Mouse (Mus musculus): ENCODE results near the gene Mfn2. TPM values are rescaled to one million over a fixed set of nuclear protein-coding genes. Genes with fewer than 3 reads are reported as not detected.
A peak's percentile ranks its signal among the peaks of the same experiment; 100 is the strongest.

The Mfn2 gene
- total RNA-seq (2015) (12.5 and 12.7 TPM in 2 replicates), total RNA-seq (2017) (15.7 and 17.4 TPM in 2 replicates)

DNA sequence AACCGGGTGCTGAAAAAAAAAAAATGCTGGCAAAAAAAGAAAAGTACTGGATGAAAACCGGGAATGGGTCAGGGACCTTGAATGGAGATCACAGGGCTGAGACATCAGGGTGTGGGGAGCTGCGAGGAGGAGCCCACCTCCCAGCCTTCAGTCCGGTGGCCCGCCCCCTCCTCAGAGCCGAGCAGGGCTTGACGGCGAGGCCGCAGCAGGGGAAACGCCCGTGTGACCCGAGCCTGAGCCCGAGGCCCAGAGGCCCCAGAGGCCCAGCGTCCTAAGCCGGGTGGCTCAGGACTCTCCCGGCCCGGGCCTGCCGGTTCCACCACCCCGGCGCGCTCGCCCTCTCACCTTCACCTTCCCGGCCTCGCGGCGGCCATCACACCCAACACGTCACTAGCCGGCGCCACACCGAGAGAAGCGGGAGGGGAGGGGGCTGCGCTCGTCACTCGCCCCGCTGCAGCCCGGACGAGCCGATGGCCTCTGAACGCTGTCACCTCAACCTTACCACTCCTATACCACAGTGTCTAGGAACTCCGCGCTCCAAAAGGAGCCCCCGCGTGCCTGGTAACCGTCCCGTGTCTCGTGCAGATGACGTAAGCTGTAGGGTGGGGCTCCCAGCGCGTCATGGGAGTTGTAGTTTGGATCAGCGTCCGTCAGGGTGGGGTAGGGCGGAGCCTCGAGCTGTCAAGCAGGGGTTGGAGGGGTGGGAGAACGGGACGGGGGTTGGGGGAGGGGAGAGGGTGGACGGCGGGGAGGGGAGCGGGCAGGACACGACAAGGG is at the start of gene Mfn2:
Mfn2 (minus strand) TSS at position 392 of the 777 bp plus-strand sequence.
- ATAC-seq (ENCODE audit: poor library complexity, severe bottlenecking): peak; percentile 91

DNA sequence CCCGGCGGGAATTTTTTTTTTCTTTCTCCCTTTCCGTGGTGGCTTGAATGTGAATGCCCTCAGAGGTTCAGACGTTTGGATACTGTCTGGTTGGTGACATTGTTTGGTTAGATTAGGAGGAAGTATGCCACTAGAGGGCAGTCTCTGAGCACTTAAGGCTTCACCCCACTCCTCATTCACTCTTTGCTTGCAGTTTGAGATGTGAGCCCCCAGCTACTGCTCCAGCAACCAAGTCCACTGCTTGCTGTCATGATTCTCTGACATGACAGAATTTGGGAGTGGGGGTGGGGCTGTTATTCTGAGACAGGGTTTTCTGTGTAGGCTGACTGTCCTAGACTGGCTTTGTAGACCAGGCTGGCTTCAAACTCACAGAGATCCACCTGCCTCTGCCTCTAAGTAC is 49.1 kb upstream of the Mfn2 start:
- ATAC-seq (ENCODE audit: poor library complexity, severe bottlenecking): peak; percentile 86

DNA sequence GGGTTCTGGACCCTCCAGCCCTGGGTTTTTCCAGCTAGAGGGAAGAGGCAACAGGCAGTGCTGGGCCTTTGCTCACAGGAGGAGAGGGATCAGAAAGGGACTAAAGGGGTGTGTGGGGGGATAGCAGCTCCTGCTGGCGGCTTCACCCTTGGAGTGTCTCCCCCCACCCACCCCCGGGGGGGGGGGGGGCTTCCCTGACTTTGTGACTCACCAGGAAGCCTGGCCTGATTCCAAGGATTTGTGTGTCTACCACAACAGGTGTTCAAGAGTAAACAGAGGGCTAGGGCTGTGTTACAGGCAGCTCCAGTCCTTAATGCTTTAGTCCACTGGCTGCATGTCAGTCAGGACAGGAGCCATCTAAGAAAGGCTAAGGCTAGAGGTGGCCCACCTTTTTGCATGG is 43.0 kb upstream of the Mfn2 start:
- no peak for ATAC-seq (ENCODE audit: poor library complexity, severe bottlenecking)

DNA sequence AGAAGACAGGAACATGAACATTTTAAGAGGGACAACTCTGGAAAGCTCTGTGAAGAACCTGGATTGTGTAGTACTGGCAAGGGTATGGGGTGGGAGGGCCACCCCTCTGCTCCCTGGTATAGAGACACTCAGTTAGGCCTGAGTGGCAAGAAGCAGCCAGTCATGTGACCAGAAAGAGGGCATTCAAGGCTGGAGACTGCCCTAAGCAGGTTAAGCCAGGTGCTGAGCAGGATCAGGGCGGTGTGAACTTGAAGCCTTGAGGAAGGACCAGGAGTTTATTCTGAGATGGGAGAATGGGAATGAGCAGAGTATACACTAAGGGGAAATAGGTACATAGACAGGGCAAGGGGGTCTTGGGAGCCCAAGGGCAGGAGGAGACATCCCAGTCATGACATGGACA is 38.5 kb upstream of the Mfn2 start:
- no peak for ATAC-seq (ENCODE audit: poor library complexity, severe bottlenecking)

DNA sequence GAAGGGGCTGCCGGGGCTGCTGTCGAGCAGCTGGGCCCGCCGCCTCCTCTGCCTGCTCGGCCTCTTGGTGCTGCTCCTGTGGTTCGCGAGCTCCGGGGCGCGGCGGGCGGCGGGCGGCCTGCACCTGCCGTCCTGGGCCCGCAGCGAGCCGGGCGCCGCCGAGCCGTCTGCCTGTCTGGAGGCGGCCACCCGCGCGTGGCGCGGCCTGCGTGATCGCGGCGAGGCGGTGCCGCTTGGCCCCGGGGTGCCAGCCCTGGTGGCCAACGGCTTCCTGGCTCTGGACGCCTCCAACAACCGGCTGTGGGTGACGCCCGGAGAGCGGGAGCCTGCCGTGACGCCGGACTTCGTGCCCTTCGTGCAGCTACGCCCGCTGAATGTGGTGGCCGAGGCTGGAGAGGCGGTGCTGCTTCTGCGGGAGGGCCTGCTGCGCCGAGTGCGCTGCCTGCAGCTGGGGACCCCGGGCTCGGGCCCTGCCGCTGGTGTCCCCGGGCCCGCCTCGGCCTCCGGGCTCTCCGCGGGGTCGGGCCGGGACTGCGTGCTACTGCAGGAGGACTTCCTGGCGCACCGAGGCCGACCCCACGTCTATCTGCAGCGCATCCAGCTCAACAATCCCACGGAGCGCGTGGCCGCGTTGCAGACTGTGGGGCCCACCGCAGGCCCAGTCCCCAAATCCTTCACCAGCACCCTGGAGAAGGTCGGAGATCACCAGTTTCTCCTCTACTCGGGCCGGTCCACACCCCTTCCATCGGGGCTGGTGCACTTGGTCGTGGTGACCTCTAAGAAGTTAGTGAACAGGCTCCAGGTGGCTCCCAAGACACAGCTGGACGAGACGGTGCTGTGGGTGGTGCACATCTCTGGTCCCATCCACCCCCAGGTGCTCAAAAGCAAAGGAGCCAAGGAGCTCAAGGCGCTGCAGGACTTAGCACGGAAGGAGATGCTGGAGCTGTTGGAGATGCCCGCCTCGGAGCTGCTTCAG is 36.8 kb upstream of the Mfn2 start:
- peak; percentile 9 for ATAC-seq (ENCODE audit: poor library complexity, severe bottlenecking)

DNA sequence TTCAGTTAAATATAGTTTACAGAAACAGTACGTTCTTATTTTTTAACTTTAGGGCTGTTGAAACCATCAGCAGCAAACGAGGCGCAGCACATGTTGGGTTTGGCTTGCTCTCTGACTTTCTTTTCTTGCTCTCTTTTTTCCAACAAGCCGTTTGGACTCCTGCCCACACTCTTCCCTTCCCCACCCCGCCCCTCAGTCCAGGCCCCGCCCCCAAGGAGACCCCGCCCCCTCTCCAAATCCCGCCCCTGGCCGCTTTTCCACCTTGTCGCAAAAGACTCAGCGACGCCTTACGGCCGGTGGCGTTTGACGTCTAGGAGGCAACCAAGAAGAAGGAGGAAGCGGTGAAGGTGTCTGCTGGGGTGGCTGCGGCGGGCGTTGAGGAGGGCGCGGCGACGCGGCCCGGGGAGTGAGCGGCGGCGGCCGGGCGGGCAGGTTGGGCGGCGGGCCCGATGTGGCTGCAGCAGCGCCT is 36.1 kb upstream of the Mfn2 start, which contains the start of gene 2510039O18Rik:
2510039O18Rik (plus strand) TSS at position 320 of the 469 bp plus-strand sequence.
- peak; percentile 80 for ATAC-seq (ENCODE audit: poor library complexity, severe bottlenecking)

DNA sequence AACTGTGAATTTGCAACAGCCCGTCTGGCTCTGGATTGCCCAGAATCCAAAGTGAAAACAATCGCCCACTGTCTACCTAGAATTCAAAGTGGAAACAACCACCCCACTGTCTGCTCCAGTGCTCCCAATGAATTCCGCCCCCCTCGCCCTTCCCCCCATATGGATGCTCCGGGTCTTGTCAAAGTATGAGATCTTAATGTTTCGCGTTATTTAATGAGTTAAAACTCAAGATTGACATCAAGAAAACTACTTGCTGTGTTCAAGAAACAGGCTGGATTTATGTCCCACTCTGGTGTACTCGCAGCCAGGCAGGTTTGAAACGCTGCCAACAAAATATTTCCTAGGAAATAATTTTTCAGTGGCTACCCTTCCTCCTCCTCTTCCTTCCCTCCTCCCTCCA is 35.6 kb upstream of the Mfn2 start:
- ATAC-seq (ENCODE audit: poor library complexity, severe bottlenecking): no peak

DNA sequence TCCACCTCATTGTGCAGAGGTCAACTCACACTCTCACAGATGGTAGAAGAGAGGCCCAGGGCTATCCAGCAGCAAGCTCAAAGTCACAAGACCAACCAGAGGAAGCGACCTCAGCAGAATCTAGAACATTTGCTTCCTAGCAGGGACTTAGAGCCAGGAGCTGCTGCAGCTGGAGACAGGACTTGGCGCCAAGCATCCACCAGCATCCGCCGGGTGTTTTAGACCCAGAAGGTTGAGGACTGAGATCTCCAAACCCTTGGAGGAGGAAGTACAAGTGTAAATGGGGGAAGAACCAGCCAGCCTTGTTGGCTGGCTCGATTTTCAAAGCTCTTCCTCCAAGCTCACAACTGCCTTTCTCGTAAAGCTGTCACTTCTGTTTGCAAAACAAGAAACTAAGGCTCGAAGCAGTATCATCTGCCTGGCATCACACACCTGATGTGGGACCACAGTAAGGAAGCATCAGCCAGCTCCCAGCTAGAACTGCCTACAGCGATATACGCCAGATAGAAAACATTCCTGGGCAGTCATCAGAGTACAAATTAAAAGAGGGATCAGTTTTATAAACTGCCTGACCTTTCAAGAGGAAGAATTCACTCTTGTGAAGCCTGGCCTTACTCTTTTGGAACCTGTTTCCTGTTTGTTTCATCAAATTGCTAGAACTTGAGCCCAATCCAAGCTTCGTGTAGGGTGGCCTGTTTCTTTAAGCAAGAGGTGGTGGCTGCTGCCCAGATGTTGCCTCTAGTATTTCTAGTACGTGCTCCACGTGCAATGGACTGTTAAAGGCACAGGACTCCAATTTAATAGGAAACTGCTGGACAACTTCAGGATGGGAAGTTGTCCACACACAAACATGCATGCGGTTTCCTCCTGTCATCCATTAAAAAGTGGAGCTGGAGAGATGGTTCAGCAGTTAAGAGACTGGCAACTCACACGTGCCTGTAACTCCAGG is 33.9 kb upstream of the Mfn2 start:
- ATAC-seq (ENCODE audit: poor library complexity, severe bottlenecking): no peak

DNA sequence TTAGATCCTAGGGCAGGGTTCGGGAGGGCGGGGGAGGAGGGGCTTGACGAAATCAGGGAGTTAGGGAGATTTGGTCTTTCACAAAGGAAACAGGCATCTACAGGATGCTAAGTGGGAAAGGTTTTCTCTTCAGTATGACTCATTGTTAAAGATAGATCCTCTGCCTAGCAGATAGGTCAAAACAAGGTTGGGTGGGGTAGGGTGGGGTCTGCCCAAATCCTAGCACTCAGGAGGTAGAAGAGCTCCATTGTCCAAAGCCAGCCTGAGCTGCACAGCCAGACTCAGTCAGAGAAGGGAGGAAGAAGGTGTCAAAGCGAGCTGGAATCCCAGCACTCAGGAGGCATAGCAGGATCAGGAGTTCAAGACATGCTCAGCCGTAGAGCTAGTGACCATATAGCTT is 33.0 kb upstream of the Mfn2 start:
- ATAC-seq (ENCODE audit: poor library complexity, severe bottlenecking): no peak

DNA sequence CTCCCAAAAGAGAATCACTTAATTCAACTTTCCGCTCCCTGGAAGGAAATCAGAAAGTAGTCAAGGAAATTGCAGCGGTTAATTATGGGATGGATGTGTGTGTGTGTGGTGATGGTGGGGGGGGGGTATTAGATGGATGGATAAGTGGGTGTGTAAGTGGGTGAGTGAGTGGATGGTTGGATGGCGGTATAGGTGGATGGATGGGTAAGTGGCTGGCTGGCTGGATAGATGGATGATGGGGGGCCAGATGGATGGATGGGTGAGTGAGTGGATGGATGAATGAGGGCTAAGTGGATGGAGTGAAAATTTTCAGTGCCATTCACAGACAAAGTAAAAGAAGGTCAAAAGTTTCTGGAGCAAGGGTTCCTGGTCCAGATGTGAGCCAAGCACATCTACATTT is 32.5 kb upstream of the Mfn2 start:
- no peak for ATAC-seq (ENCODE audit: poor library complexity, severe bottlenecking)

DNA sequence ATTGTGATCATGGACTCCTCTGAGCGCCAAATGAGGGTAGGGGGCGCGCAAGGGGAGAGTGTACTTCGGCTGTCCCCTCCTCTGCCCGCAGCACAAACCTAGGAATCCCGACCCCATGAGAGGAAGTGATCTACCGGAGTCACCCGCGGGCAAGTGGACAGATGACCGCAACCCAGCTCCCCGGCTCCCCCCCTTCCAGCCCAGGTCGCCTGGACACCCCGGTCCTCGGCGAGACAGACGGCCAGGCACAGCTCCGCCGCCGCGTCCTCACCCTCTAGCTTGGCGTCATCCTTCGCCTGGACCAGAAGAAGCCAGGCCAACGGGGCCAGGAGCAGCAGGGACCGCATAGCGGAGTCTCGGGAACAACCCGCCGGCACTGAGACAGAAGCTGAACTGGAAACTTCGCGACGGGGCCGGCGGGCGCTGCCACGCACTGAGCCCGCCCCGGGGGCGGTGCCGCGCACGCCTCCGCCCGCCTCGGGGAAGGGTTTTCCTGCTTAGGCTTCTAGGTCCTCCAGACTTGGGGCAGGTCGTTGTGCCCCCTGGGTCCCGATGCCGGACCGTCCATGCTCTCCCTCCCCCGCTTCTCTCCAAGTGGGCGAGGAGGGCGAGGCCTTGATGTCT is 31.9 kb upstream of the Mfn2 start, which contains the start of gene Plod1:
Plod1 (minus strand) TSS at position 437 of the 624 bp plus-strand sequence.
- peak; percentile 71 for ATAC-seq (ENCODE audit: poor library complexity, severe bottlenecking)

DNA sequence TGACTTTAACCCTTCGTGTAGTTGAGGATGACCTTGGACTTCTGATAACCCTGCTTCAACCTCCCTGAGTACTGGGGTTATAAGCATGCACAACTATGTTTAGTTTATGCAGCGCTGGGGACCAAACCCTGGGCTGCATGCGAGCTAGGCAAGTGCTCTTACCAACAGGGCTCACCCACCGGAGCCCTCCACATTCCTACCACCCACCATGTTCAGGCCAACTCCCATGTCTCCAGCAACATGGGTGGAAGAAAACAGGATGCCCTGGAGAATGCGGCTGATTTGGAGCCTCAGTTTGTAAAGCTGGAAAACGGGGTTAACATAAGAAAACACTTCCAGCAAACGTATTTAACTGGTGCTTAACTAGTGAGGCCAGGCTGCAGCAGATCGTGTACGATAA is 31.4 kb upstream of the Mfn2 start:
- no peak for ATAC-seq (ENCODE audit: poor library complexity, severe bottlenecking)

DNA sequence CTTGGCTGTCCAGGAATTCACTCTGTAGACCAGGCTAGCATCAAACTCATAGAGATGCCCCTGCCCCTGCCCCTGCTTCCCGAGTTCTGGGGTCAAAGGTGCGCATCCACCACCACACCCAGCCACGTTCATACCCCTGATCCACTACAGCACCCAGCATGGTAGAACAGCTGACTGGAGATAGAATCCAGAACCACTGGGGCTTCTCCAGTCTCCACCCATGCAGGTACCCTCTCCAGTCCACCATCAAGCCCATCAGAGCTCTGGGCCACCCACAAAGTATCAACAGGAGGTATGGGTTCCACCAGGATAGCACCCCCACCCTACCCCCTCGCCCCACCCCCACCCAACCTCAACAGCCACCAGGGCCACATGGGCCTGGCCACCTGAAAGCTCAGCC is 30.1 kb upstream of the Mfn2 start:
- ATAC-seq (ENCODE audit: poor library complexity, severe bottlenecking): no peak

DNA sequence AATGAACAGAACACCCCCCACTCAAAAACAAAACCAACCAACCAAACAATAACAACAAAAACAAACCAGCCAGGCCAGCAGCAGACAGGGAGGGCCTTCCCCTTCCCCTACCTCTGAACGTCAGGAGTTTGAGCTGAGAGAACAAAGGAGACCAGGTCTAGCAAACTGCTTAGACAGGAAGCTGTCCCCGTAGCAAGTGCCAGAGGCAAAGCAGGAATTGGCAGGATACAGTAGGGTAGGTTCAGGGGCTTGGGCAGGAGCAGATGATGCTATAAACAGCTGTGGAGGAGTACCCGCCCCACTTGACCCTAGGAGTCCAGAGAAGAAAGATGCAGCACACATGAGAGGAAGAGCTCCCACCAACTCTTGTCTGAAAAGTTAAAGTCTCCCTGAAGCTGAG is 29.6 kb upstream of the Mfn2 start:
- ATAC-seq (ENCODE audit: poor library complexity, severe bottlenecking): no peak

DNA sequence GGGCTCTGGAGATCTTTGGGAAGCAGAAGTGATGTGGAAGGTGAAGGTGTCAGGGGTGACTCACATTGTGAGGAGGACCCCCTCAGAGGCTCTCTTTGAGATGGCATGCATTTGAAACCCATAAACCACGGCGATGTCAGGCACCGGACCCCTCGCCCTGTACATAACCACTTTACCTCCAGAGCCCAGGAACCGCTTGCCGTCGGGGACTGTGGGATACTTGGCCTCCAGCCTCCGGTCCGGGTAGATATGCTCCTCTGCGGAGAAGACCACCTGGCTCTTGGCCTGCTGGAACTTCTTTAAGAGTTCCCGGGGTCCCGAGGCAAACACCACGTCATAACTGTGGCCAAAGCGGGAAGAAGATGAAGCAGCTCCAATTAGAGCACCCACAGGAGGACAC is 26.4 kb upstream of the Mfn2 start:
- ATAC-seq (ENCODE audit: poor library complexity, severe bottlenecking): no peak

DNA sequence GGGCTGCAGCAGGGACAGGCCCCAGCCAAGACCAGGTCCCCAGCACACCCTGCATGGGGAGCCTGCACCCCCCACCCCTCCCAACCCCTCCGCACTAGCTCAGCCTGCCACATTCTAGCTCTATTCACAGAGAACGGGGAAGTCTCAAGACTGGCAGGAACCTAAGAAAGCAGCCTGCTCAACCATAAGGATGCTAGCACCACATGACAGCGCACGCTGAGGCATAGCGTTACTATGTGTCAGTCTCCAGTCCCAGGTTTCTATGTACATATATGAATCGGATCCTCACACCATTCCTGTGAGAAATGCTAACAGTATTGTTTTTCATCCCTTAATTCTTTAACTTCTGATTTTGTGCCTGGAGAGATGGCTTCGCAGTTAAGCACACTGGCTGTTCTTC is 24.0 kb upstream of the Mfn2 start:
- no peak for ATAC-seq (ENCODE audit: poor library complexity, severe bottlenecking)

DNA sequence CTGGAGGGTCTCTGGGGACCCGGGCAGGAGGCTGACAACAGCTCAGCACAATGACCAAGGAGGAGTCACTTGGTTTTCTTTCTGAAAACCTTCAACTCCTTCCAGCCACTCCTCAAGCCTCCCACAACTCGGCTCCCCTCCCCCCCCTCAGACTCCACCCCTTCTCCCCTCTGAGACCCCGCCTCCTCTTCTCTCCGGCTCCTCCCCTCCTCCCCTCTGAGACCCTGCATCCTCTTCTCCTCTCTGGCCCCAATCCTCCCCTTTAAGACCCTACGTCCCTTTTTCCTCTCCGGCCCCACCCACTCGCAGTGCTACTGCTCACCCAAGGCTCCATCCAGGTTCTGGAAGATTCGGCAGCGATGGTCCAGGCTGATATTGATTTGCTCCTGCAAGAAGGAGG is 23.6 kb upstream of the Mfn2 start:
- ATAC-seq (ENCODE audit: poor library complexity, severe bottlenecking): no peak

DNA sequence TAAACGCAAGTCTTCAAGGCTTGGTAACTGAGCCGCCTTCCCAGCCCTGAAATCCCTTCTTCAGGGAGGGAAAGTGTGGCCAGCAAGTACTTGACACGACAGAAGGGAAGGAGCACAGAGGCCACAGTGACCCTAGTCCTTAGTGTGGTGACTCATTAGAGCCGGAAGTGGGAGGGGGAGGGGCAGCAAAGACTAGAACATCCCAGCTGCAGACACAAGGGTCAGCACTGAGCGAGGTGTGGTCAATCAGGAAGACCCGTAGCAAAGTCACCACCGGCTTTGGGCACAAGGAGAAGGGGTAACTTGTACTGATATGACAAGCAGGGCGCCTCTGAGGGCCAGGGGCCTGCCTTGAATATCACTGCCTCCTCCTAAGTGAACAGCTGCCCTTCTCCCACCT is 23.2 kb upstream of the Mfn2 start:
- peak; percentile 76 for ATAC-seq (ENCODE audit: poor library complexity, severe bottlenecking)

DNA sequence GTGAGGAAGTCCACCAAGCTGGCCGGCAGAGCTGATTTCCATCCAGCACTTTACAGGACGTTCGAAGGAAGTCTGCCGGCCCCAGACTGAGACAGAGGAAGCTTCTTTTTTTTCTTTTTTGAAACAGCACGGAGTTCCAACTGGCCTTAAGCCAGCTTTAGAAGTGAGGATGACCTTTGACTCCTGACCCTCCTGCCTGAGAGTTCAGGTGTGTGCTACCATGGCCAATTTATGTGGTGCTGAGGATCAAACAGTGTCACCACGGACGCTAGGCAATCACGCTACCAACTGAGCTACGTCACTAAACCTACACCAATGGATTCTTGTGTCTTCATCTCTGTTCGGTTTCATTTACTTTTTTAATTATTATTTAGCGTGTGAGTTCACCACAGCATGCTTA is 17.8 kb upstream of the Mfn2 start:
- peak; percentile 36; the same call in 1 of the 2 replicates for ATAC-seq (ENCODE audit: poor library complexity, severe bottlenecking)

DNA sequence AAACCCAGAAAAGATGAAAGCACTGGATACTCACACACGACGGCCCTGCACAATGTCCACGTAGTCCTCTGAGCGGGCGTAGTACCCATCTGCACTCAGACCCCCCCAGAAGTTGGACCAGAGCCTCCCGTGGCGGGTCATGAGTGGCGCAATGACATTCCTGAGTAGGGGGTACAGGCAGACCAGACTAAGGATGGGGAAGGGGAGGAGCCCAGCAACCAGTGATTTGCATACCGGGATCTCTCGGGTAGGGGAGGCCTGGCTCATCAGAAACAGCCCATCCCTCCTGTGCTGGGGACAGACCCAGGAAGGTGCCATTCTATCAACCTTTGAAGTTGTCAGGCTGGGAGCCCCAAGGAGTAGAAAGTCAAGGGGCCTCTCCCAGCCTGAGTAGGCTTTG is 16.5 kb upstream of the Mfn2 start:
- ATAC-seq (ENCODE audit: poor library complexity, severe bottlenecking): no peak

Measured in megakaryocyte, adult 5-6 weeks (primary cell).